Mouse (Mus musculus): ENCODE measurements at regions not wholly inside any gene's neighbourhood (a gene's known extent, or its start where the extent isn't known, plus 50 kb on each side); places are given as distances from the start of the nearest gene placed in this dataset.

GRCm38 (mm10) chr5:118327961-118328712, 83.1 kb downstream of the 2410131K14Rik start:
- peak; percentile 83 for DNase-seq
- Histone ChIP-seq H3K9ac (peak overlapping the region; percentile 7; the same call in 1 of the 2 replicates), H3K4me1 (ENCODE audit: insufficient read depth) (peaks cover 2% of the 10 kb centered on the region; the same call in 1 of the 2 replicates), H3K27ac (ENCODE audit: low read depth) (peak overlapping the region; percentile 39; the same call in 1 of the 2 replicates), H3K9me3 (ENCODE audit: low read depth, low read length) (no peaks in the 10 kb centered on the region), H3K4me2 (peak overlapping the region; percentile 59), H3K27me3 (ENCODE audit: insufficient read depth, low read length) (no peaks in the 10 kb centered on the region), H3K4me3 (ENCODE audit: low read depth, low read length) (peak overlapping the region; percentile 19; the same call in 1 of the 2 replicates), H3K36me3 (ENCODE audit: insufficient read depth) (no peaks in the 10 kb centered on the region)
- ATAC-seq (ENCODE audit: insufficient read depth), result peak; percentile 22; the same call in 1 of the 2 replicates
- TF ChIP-seq CTCF (IDR thresholded peaks at IDR 0.05; ENCODE audit: low read depth), result no peak
- WGBS, result 6% methylated on average over 28 of the region's 28 CpGs

DNA sequence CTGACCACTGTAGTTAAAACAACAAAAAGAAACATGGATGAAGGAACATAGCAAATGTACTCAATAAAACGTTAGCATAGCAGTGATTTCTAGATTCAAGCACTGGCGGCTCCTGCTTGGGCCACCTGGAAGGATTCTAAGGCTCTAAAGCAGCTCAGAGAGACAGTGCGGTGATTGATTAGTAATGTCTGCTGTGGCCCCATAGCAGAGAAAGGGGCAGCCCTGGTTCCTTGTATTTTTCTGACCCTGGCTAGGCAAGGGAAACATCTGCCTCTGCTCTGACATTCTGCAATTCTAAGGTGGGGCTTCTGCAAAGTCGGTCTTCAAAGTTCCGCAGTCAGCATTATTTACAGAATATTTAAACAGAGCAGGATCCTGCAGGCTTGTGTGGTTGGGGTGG, 84.1 kb downstream of the 2410131K14Rik start:
- 51% methylated on average over 5 of the region's 5 CpGs for WGBS
- H3K4me1 ChIP-seq (ENCODE audit: insufficient read depth), result peaks cover 2% of the 10 kb centered on the region; the same call in 1 of the 2 replicates
- peak; percentile 57 for DNase-seq
- no peaks in the 10 kb centered on the region for H3K9me3 ChIP-seq (ENCODE audit: low read depth, low read length)
- H3K36me3 ChIP-seq (ENCODE audit: insufficient read depth), result no peaks in the 10 kb centered on the region
- no peak overlapping the region for H3K4me3 ChIP-seq (ENCODE audit: low read depth, low read length)
- no peak for TF ChIP-seq CTCF (IDR thresholded peaks at IDR 0.05; ENCODE audit: low read depth)
- H3K9ac ChIP-seq, result no peak overlapping the region
- no peak for ATAC-seq (ENCODE audit: insufficient read depth)
- no peak overlapping the region for H3K4me2 ChIP-seq
- no peak overlapping the region for H3K27ac ChIP-seq (ENCODE audit: low read depth)
- no peaks in the 10 kb centered on the region for H3K27me3 ChIP-seq (ENCODE audit: insufficient read depth, low read length)

DNA sequence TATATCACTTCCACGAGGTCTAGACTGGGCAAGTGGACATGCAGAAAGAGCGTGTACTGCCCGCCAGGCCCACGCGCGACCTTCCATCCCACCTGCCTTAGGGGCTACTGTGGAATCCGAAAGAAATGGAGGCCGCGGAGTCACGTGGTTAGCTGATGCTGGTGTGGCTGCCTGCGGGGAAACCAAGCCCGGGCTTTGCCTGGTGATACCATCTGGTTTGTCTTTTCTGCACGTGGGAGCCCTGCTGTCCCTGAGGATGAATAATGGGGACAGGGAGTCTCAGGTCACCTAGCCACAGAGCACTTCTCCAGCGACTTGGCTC, 86.2 kb downstream of the 2410131K14Rik start:
- H3K4me1 ChIP-seq (ENCODE audit: insufficient read depth), result peaks cover 2% of the 10 kb centered on the region; the same call in 1 of the 2 replicates
- no peaks in the 10 kb centered on the region for H3K36me3 ChIP-seq (ENCODE audit: insufficient read depth)
- H3K27ac ChIP-seq (ENCODE audit: low read depth), result no peak overlapping the region
- no peaks in the 10 kb centered on the region for H3K27me3 ChIP-seq (ENCODE audit: insufficient read depth, low read length)
- 18% methylated on average over 14 of the region's 14 CpGs for WGBS
- no peaks in the 10 kb centered on the region for H3K9me3 ChIP-seq (ENCODE audit: low read depth, low read length)
- peak overlapping the region; percentile 39; the same call in 1 of the 2 replicates for H3K4me3 ChIP-seq (ENCODE audit: low read depth, low read length)
- no peak for TF ChIP-seq CTCF (IDR thresholded peaks at IDR 0.05; ENCODE audit: low read depth)
- ATAC-seq (ENCODE audit: insufficient read depth) (peak; percentile 35; the same call in 1 of the 2 replicates), DNase-seq (no peak)
- H3K4me2 ChIP-seq, result peak overlapping the region; percentile 85
- no peak overlapping the region for H3K9ac ChIP-seq

- WGBS, result under 1% methylated on average over 32 of the region's 32 CpGs
- H3K27me3 ChIP-seq (ENCODE audit: insufficient read depth, low read length), result no peaks in the 10 kb centered on the region
- H3K4me1 ChIP-seq (ENCODE audit: insufficient read depth), result peaks cover 2% of the 10 kb centered on the region; the same call in 1 of the 2 replicates
- H3K36me3 ChIP-seq (ENCODE audit: insufficient read depth), result no peaks in the 10 kb centered on the region
- peak overlapping the region; percentile 59 for H3K9ac ChIP-seq
- no peaks in the 10 kb centered on the region for H3K9me3 ChIP-seq (ENCODE audit: low read depth, low read length)
- peak overlapping the region; percentile 85 for H3K4me2 ChIP-seq
- DNase-seq (peak; percentile 92), ATAC-seq (ENCODE audit: insufficient read depth) (peak; percentile 33; the same call in 1 of the 2 replicates)
- peak overlapping the region; percentile 81 for H3K27ac ChIP-seq (ENCODE audit: low read depth)
- peak; percentile 89 for TF ChIP-seq CTCF (IDR thresholded peaks at IDR 0.05; ENCODE audit: low read depth)
- peak overlapping the region; percentile 39 for H3K4me3 ChIP-seq (ENCODE audit: low read depth, low read length)
Observed at GRCm38 (mm10) chr5:118331608-118332394, 86.8 kb downstream of the 2410131K14Rik start.

DNA sequence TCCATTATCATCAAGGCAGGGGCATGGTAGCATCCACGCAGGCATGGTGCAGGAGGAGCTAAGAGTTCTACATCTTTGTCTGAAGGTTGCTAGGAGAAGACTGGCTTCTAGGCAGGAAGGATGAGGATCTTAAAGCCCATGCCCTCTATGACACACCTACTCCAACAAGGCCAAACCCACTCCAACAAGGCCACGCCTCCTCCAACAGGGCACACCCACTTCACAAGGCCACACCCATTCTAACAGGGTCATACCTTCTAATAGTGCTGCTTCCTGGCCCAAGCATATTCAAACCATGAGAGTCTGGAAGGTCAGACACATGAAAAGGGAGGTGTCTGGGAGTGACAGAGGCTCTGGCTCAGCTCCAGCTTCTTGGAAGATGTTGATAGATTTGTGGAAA, 89.0 kb downstream of the 2410131K14Rik start:
- Histone ChIP-seq H3K36me3 (ENCODE audit: insufficient read depth) (no peaks in the 10 kb centered on the region), H3K4me2 (no peak overlapping the region), H3K9ac (no peak overlapping the region), H3K4me1 (ENCODE audit: insufficient read depth) (peaks cover 2% of the 10 kb centered on the region; the same call in 1 of the 2 replicates), H3K4me3 (ENCODE audit: low read depth, low read length) (no peak overlapping the region), H3K27ac (ENCODE audit: low read depth) (no peak overlapping the region), H3K27me3 (ENCODE audit: insufficient read depth, low read length) (no peaks in the 10 kb centered on the region), H3K9me3 (ENCODE audit: low read depth, low read length) (no peaks in the 10 kb centered on the region)
- ATAC-seq (ENCODE audit: insufficient read depth), result no peak
- 79% methylated on average over 2 of the region's 2 CpGs for WGBS
- DNase-seq, result no peak
- no peak for TF ChIP-seq CTCF (IDR thresholded peaks at IDR 0.05; ENCODE audit: low read depth)

- no peaks in the 10 kb centered on the region for H3K36me3 ChIP-seq (ENCODE audit: insufficient read depth)
- ATAC-seq (ENCODE audit: insufficient read depth) (no peak), DNase-seq (no peak)
- 88% methylated on average over 8 of the region's 8 CpGs for WGBS
- H3K9ac ChIP-seq, result no peak overlapping the region
- no peak overlapping the region for H3K4me3 ChIP-seq (ENCODE audit: low read depth, low read length)
- no peaks in the 10 kb centered on the region for H3K9me3 ChIP-seq (ENCODE audit: low read depth, low read length)
- TF ChIP-seq CTCF (IDR thresholded peaks at IDR 0.05; ENCODE audit: low read depth), result no peak
- H3K27me3 ChIP-seq (ENCODE audit: insufficient read depth, low read length), result no peaks in the 10 kb centered on the region; the same call in 1 of the 2 replicates
- no peak overlapping the region for H3K27ac ChIP-seq (ENCODE audit: low read depth)
- 0 out of 2 replicates have a peak, but pooled peaks cover 4% of the 10 kb centered on the region for H3K4me1 ChIP-seq (ENCODE audit: insufficient read depth)
- H3K4me2 ChIP-seq, result no peak overlapping the region
Observed at GRCm38 (mm10) chr5:118338186-118338585, 93.2 kb downstream of the 2410131K14Rik start.
